Mouse (Mus musculus) hindbrain, postnatal 0 days (tissue): ENCODE data around the gene Ackr3. TPM values are rescaled to one million over a fixed set of nuclear protein-coding genes. Genes with fewer than 3 reads are reported as not detected.

Source experiments
- ATAC-seq: fragments of 200-750 bp; cut with Nextera tagmentation; 2 replicates; pipeline ENCODE4 v1.8.0; 2017; ENCODE audit warnings: mild to moderate bottlenecking, moderate TSS enrichment, moderate library complexity
- DNase-seq: peaks from one replicate; pipeline ENCODE4 v3.0.0-alpha.2; 2015; ENCODE audit warnings: low spot score
- H3K27ac ChIP-seq: fragments of 300-500 bp; sonication (generic); 2 replicates; pipeline ENCODE4 v1.5.1; 2014; ENCODE audit warnings: mild to moderate bottlenecking
- H3K27me3 ChIP-seq: fragments of 300-500 bp; sonication (generic); 2 replicates; pipeline ENCODE4 v1.6.1; 2014; ENCODE audit warnings: low read length, mixed read lengths; ENCODE audit not compliant: insufficient read depth
- H3K36me3 ChIP-seq: fragments of 300-500 bp; sonication (generic); 2 replicates; pipeline ENCODE4 v1.6.1; 2014; ENCODE audit warnings: low read length, mixed read lengths; ENCODE audit not compliant: insufficient read depth
- H3K4me1 ChIP-seq: fragments of 300-500 bp; sonication (generic); 2 replicates; pipeline ENCODE4 v1.6.1; 2014; ENCODE audit warnings: antibody characterized with exemption, low read length, mixed read lengths; ENCODE audit not compliant: insufficient read depth
- H3K4me2 ChIP-seq: fragments of 300-500 bp; sonication (generic); 2 replicates; pipeline ENCODE4 v1.6.1; 2014; ENCODE audit warnings: low read depth, mild to moderate bottlenecking, low read length, moderate library complexity, mixed read lengths
- H3K4me3 ChIP-seq: fragments of 300-500 bp; sonication (generic); 2 replicates; pipeline ENCODE4 v1.5.1; 2014; ENCODE audit warnings: low read length
- H3K9ac ChIP-seq: fragments of 300-500 bp; sonication (generic); replicated peaks from 2 replicates; pipeline ENCODE4 v1.6.1; 2014; ENCODE audit warnings: mild to moderate bottlenecking, low read length, moderate library complexity, mixed read lengths
- H3K9me3 ChIP-seq: fragments of 300-500 bp; sonication (generic); 2 replicates; pipeline ENCODE4 v1.6.1; 2016; ENCODE audit warnings: low read length, mixed read lengths
- CTCF ChIP-seq: IDR thresholded peaks from 2 replicates; pipeline ENCODE4 v1.5.1; 2016; ENCODE audit warnings: antibody characterized with exemption, control low read depth, low read depth
- WGBS: fragments of 180-500 bp; shearing (Covaris S2); extraction: QIAGEN DNeasy Blood & Tissue Kit; methylation state at CpG from one replicate; pipeline ENCODE4 v1.1.7; 2014; 5-methylcytosine and 5-hydroxymethylcytosine counted together
- polyA plus RNA-seq: library from polyadenylated mRNA; unstranded; fragments of >200 nt; fragmentation: Nextera tagmentation; extraction: Ambion mirVana; gene quantifications from 2 replicates; pipeline ENCODE4 v1.2.1, GENCODE M21; 2015
- total RNA-seq: library from RNA; depleted of rRNA; stranded (reverse); fragments of >200 nt; gene quantifications from 2 replicates; pipeline ENCODE4 v1.2.3, GENCODE M21; 2014

Ackr3 gene
- total and polyA plus RNA-seq, 2 experiments from 2014 or later, result 7.4 to 13.1 TPM

GRCm38 (mm10) chr1:90214926-90215325 lies 11.1 kb downstream of the Ackr3 start:
- Histone ChIP-seq H3K4me3 (no peak overlapping the region), H3K4me1 (peaks cover 16% of the 10 kb centered on the region), H3K36me3 (no peaks in the 10 kb centered on the region), H3K4me2 (no peak overlapping the region), H3K27me3 (no peaks in the 10 kb centered on the region), H3K27ac (no peak overlapping the region), H3K9ac (no peak overlapping the region), H3K9me3 (no peaks in the 10 kb centered on the region)
- ATAC-seq, result no peak
- TF ChIP-seq CTCF, result no peak
- 75% methylated on average over 6 of the region's 6 CpGs for WGBS
- DNase-seq, result peak; percentile 48

GRCm38 (mm10) chr1:90215881-90216280 lies 12.1 kb downstream of the Ackr3 start:
- ATAC-seq (no peak), DNase-seq (no peak)
- WGBS, result 79% methylated on average over 2 of the region's 2 CpGs
- Histone ChIP-seq H3K27ac (no peak overlapping the region), H3K4me3 (no peak overlapping the region), H3K4me1 (peaks cover 13% of the 10 kb centered on the region), H3K4me2 (no peak overlapping the region), H3K36me3 (no peaks in the 10 kb centered on the region), H3K9me3 (no peaks in the 10 kb centered on the region), H3K9ac (no peak overlapping the region), H3K27me3 (no peaks in the 10 kb centered on the region)
- no peak for TF ChIP-seq CTCF

GRCm38 (mm10) chr1:90216395-90216794 lies 12.6 kb downstream of the Ackr3 start:
- Histone ChIP-seq H3K27me3 (no peaks in the 10 kb centered on the region), H3K4me1 (peaks cover 15% of the 10 kb centered on the region), H3K9ac (no peak overlapping the region), H3K36me3 (no peaks in the 10 kb centered on the region), H3K4me3 (no peak overlapping the region), H3K9me3 (no peaks in the 10 kb centered on the region), H3K27ac (no peak overlapping the region), H3K4me2 (no peak overlapping the region)
- no peak for ATAC-seq
- 83% methylated on average over 1 of the region's 1 CpGs for WGBS
- DNase-seq, result no peak
- no peak for TF ChIP-seq CTCF

GRCm38 (mm10) chr1:90220280-90220679 lies 16.5 kb downstream of the Ackr3 start:
- H3K27me3 ChIP-seq, result no peaks in the 10 kb centered on the region
- 31% methylated on average over 9 of the region's 9 CpGs for WGBS
- no peaks in the 10 kb centered on the region for H3K36me3 ChIP-seq
- no peak for TF ChIP-seq CTCF
- no peak overlapping the region for H3K27ac ChIP-seq
- H3K4me2 ChIP-seq, result no peak overlapping the region
- no peaks in the 10 kb centered on the region for H3K9me3 ChIP-seq
- peaks cover 16% of the 10 kb centered on the region; the same call in 1 of the 2 replicates for H3K4me1 ChIP-seq
- no peak for DNase-seq
- no peak overlapping the region for H3K9ac ChIP-seq
- ATAC-seq, result no peak
- H3K4me3 ChIP-seq, result no peak overlapping the region

GRCm38 (mm10) chr1:90220844-90221243 lies 17.1 kb downstream of the Ackr3 start:
- H3K27ac ChIP-seq, result no peak overlapping the region
- H3K9me3 ChIP-seq, result no peaks in the 10 kb centered on the region
- no peak overlapping the region for H3K4me2 ChIP-seq
- peak; percentile 38 for DNase-seq
- no peak overlapping the region for H3K9ac ChIP-seq
- H3K27me3 ChIP-seq, result no peaks in the 10 kb centered on the region
- no peak for ATAC-seq
- peaks cover 16% of the 10 kb centered on the region; the same call in 1 of the 2 replicates for H3K4me1 ChIP-seq
- no peak for TF ChIP-seq CTCF
- H3K36me3 ChIP-seq, result no peaks in the 10 kb centered on the region
- H3K4me3 ChIP-seq, result no peak overlapping the region
- WGBS, result 72% methylated on average over 4 of the region's 4 CpGs

- Histone ChIP-seq H3K36me3 (no peaks in the 10 kb centered on the region), H3K9me3 (no peaks in the 10 kb centered on the region), H3K4me2 (peak overlapping the region; percentile 31), H3K4me1 (peaks cover 16% of the 10 kb centered on the region; the same call in 1 of the 2 replicates), H3K27ac (peak overlapping the region; percentile 67), H3K27me3 (no peaks in the 10 kb centered on the region), H3K4me3 (no peak overlapping the region), H3K9ac (no peak overlapping the region)
- DNase-seq (peak; percentile 87), ATAC-seq (peak; percentile 77)
- WGBS, result 18% methylated on average over 18 of the region's 18 CpGs
- no peak for TF ChIP-seq CTCF
Measured at GRCm38 (mm10) chr1:90221811-90222361, 18.1 kb downstream of the Ackr3 start.

- H3K27me3 ChIP-seq, result no peaks in the 10 kb centered on the region
Measured at GRCm38 (mm10) chr1:90222427-90222901, 18.7 kb downstream of the Ackr3 start.

More at GRCm38 (mm10) chr1:90222427-90222901, 18.7 kb downstream of the Ackr3 start:
- H3K36me3 ChIP-seq, result no peaks in the 10 kb centered on the region
- H3K4me2 ChIP-seq, result peak overlapping the region; percentile 31
- H3K4me3 ChIP-seq, result no peak overlapping the region
- TF ChIP-seq CTCF, result no peak
- DNase-seq (peak; percentile 53), ATAC-seq (peak; percentile 16; the same call in 1 of the 2 replicates)
- peak overlapping the region; percentile 67; the same call in 1 of the 2 replicates for H3K27ac ChIP-seq
- 16% methylated on average over 17 of the region's 17 CpGs for WGBS
- H3K9ac ChIP-seq, result no peak overlapping the region
- H3K4me1 ChIP-seq, result peaks cover 16% of the 10 kb centered on the region; the same call in 1 of the 2 replicates
- no peaks in the 10 kb centered on the region for H3K9me3 ChIP-seq
